Mouse (Mus musculus) cerebellum, adult (tissue): Measurements from ENCODE around the gene Plppr1.

Source experiments
- ATAC-seq: cut with Nextera tagmentation; 2 replicates; pipeline ENCODE4 v1.9.2; 2017; ENCODE audit warnings: mild to moderate bottlenecking, moderate library complexity, mixed read lengths; ENCODE audit not compliant: insufficient number of reproducible peaks, low FRiP score, low TSS enrichment

The Plppr1 gene

DNA sequence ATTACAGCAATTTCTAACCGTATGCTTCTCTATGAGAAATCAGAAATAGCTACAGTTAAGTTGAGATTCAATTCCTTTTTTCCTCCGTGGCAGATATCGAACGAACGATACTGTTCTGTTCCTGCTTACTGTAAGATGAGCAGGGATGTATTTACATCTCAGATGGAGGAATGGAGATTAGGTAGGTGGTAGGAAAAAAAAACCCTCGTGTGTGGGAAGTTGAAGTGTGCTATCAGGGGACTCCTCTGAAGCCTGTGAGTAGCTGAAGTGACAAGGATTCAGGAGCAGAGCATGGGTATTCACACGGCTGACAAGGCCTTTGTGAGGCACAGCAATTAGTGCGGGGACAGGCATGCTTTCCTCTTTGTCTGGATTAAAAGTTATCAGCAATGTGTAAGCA is 49.3 kb downstream of the Plppr1 start:
- no peak for ATAC-seq

DNA sequence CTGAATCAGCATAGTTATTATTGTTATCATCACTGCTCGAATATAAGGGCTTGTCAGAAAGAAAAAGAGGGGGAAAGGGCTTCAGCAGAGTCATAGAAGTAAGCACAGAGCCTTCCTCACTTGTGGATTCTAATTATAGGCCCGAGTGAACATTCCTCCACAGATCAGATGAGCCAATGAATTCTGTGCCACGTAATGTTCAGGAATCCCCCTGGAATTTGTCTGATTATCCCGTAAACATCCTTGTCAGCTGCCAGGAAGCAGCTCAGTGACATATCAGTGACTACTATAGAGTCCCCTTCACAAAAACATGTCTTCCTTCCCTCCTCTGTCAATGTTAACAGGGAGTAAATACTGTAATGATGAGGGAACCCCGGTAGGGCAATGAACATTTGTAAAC is 50.9 kb downstream of the Plppr1 start:
- ATAC-seq = no peak

DNA sequence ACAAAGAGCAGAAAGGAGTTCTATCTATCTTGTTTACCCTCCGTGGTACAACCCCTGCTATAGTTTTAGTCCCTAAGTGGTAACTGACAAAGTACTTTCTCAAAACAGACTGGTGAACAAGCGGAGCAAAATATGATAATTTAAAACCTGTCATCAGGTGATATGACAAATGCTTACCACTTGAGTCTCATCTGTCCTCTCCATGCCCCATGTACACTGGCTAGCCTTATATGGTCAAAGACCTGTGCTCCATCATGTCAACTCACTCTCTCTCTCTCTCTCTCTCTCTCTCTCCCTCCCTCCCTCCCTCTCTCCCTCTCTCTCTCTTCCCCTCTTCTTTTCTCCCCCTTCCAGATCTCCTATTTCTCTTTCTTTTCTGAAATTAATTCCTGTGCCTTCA is 59.8 kb downstream of the Plppr1 start:
- no peak for ATAC-seq

DNA sequence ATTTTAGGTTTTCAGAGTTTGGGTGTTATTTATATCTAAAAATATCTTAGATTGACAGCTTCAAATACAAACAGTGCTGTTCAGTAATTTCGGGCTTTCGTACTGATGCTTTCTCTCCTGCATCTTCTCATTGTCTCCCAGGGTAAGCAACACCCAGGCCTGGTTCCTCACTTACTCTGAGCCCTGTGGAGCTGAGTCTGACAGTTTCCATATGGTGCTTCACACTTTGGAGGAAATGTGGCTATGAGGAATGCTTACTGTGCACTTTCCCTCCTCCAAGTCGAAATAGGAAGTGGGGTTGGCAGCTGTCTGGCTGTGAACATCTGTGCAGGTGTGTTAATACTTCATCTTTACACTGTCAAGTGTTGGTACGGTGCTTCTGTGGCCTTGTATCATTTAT is 85.7 kb downstream of the Plppr1 start:
- no peak for ATAC-seq

DNA sequence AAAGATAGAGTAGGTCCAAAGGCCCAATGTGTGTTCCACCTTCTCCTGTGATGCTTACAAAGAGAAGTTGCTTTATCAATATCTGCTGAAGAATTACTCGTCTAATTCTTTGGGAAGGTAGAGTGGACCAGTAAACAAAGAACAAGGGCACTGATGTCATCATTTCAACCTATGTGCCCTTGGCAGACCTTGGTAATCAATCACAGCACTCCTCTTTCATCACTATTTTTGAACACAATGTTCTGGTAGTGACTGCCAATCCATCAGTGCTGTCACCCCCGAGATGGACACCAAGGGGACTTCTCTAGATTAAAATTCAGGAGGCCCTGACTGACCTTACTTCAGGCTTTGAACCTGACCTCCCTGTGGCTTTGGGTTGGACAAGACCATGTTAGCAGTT is 89.7 kb downstream of the Plppr1 start:
- ATAC-seq = no peak

DNA sequence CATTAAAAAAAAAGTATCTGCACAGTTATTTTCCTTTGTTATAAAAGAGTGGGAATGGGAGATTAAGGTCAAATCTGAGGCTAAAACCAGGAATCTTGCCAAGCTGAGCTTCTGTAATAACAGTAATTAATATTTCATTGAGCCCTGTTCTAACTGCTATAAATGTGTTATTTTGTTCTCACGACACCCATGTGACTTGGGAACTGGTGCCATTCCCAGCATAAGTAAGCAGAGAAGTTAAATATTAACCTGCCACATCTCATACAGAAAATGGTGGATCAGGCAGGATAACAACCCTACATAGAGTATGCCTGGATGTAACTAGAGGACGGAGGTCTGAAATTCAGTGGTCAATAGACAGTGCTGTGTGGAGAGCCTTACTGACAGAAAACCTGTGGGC is 90.2 kb downstream of the Plppr1 start:
- no peak for ATAC-seq

DNA sequence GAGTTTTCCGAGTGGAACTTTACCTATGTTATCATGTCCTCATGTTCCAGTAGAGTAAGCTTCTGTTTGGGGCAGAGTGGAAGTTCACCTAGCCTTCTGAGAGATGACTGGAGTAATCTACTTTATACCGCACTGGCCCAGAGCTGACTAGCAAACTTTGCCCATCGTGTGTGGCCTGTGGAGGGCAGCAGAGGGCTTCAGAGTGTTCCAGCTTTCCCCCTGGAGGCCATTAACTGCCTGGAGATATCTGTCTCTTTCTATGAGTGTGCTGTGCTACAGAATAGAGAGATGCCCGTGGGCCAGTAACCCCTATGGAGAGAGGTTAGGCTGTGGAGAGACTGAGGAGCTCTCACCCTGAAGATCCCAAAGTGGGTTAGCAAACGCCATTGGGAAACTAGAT is 94.8 kb downstream of the Plppr1 start:
- ATAC-seq = no peak

DNA sequence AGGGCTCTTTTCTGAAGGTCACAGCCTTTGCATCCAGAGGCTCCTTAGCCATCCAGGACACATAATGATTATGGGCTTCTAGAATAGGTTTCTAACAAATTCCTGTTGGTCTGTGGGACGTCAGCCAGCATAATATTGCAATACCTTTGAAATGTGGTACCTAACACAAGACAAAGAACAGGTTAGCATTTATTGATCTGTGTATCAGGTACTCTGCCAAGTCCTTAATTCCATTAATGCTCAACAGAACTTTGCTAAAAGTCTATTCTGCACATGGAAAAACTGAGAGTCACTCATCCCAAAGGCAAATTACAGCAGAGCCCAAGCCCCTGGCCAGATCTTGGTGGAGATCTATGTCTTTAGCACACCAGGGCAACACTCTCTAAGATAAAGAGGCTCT is 97.7 kb downstream of the Plppr1 start:
- ATAC-seq = no peak

DNA sequence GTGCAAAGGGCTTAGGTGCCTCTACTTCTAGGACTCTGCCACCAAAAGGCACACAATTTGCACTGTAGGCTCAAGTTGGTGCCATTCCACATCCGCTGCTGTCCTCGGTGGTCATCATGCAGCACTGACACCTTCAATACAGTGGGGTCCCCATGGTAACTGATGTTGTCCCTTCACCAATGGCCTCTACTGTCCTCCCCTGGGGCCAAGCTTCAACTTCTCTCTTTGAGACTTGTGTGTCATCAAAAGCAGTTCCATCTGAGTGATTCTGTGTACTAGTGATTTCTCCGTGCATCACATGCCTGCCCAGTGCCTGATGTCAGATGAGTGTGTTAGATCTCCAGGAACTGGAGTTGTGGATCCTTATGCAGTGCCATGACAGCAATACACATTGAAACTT is 104.2 kb downstream of the Plppr1 start:
- no peak for ATAC-seq

DNA sequence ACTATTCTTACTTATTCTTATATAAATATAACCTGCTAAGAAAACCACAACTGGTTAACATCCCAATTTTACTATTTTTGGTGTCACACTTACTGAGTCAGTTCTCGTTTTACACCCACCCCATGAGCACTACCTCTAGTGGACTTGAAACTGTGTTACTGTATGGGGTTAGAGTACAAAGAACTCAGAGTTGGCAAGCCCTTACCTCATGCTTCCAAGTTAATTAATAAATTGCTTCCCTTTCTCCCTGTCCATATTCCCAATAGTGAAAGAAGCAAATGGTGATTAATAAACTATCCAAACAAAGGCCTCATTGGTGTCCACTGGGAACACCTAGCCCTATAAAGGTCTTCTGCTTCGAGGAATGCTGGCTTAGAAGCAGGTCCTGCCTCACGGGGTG is 107.3 kb downstream of the Plppr1 start:
- ATAC-seq = no peak

DNA sequence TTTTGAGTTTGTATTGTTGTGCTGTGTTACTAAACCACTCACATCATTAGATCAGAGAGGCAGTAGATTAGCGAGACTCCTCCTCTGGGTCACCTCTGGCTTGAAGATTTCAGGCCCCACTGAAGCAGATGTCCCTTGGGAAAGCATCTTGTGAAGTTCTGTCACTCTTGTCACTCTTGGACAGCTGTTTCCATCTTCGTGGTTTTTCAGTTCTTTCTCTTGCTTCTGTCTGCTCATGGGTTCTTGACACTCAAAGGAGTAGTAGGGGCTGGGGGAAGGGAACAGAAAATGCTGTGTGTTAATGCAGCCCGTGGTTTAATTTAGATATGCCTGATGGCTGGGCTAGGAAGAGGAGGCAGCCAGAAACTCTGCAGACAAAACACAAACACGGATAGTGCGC is 108.0 kb downstream of the Plppr1 start:
- no peak for ATAC-seq

DNA sequence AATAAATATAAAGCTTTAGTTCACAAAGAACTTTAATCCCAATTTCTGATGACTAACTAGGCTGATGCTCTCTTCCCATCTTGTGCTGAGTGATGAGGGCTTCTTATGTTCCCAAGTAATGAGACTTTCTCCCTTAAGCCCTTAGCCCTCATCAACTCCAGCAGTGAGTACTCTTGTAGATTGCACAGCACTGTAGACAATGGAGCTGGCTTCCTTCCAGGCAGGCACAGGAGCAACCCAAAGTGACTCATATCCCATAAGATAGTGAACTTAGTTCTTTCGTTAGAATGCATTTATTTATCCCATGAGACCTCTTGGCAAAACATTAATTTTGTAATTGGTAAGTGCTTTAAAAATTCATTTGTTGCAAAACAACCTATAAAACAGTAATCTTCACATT is 110.4 kb downstream of the Plppr1 start:
- no peak for ATAC-seq

DNA sequence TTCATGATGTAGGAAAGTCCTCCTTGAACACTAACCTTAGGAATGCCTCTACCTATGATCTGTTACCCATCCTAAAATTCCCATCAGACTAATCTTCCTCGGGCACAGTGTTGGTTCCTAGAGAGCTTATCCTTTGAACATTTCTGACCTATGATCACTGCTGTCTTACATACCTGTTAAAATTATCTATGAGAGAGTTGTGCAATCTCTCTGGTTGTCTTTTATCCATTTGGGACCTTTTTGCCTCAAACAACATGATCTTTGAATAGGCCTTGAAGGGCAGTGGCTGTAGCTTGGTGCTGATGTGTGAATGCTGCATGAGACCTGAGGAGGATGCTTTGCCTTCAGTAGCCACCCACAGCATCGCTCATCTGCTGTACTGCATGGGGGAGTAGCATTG is 119.0 kb downstream of the Plppr1 start:
- no peak for ATAC-seq

DNA sequence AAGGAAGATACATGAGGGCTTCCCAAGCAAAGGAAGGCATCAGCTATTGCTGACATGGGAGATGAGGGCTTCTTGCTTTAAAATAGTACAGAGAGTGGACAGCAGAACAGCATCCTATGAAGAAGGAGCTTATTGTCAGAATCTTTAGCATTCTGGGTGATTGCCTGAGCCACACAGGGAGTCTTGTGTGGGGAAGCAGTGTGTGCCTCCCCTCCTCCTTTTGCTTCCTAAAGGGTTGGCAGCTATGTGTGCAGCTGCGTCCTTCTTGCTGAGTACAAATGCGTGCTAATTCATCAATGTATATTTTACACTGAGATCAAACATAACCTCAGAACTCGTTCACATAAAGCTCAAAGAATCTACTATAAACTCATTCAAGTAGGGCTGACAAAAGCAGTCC is 119.8 kb downstream of the Plppr1 start:
- no peak for ATAC-seq

DNA sequence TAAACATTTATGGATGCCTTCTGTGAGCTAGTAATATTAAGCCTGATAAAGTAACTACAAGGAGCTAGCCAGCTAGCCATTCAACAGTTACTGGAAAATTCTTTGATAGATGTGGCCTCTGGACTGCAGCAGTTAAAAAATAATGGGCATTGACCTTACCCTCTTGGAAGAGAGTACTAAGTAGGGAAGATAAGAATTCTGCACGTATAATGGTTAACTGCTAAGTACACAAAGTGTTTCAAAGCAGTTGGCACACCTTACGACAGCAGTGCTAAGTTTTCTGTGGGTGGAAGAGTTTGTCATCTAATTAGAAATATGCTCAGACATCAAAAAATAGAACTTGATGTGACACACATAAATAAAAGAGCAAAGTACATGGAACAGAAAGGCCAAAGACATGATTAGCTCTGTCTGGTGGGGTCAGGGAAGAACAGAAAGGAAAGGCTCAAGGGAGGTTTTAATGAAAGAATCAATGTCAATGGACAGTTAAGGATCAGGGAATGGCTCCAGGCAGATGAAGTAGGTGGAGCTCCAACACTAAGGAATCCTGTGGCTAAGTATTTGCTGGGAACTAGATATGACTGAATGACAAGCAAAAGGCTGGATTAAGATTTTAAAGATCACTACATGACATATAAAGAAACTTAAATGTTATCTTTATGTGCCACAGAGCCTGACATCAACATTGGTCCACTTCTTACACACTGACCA is 120.6 kb downstream of the Plppr1 start:
- ATAC-seq = no peak

DNA sequence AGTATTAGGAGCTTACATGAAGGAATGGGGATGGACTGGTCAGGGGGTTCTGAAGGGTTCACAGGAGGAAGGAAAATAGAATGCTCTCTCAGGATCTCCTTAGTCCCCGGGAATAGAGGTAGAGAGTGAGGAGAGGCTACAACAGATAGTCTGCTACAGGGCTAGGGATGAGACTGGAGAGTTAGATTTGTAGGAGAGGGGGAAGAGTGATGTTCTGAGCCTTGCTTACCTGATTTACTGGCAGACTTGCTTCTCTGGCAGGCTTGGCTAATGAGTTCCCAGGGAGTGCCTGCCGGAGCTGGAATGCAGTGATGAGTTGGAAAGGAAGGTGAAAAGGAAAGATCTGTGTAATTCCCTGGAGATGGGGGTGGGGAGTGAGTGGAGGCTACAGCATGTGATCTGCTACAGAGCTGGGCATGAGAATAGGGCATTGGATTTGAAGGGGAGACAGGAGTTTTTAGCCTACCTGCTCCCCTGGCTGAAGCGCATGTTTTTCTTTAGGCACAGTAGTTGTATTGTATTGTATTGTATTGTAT is 131.0 kb downstream of the Plppr1 start:
- ATAC-seq = no peak

DNA sequence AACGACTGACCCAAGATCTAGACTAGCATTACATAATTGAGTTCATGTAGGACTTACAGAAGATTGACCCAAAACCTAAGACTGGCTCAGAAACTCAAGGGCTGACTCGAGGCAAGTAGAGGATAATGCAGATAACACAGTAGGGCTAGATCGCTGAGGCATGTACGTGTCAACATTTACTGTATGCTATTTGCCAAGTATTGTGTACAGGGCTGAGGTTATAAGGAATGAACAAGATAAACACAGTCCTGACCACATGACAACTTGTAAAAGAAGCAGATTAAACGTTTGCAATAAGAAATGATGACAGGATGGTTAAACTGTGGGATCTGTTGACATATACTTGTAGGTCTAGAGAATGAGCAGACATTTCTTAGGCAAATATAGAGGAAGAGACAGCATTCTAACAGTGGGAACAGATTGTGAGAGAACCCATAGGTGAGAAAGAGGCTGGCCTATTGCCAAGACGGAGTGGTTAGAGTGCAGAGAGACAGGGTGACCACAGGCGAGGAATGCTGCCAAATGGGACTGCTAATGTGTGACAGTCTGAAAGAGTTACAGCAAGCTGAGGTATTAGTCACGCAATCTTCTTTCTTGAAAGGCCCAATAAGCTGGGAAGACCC is 138.2 kb downstream of the Plppr1 start:
- ATAC-seq = peak; percentile 80

DNA sequence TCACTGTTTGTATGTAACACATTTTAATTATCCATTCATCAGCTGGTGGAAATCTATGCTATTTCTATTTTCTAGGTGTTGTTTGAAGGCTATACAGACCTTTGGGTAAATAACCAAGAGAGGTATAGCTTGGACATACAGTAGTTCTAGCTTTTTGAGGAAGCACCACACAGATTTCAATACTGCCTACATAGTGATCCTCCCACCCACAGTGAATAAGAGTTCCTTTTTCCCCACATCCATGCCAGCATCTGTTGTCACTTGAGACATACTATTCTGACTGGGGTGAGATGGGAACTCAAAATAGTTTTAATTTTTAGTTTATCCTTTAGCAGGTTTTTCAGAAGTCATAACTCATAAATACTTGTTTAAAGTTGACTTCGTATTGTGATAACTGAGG is 151.4 kb downstream of the Plppr1 start:
- no peak for ATAC-seq

DNA sequence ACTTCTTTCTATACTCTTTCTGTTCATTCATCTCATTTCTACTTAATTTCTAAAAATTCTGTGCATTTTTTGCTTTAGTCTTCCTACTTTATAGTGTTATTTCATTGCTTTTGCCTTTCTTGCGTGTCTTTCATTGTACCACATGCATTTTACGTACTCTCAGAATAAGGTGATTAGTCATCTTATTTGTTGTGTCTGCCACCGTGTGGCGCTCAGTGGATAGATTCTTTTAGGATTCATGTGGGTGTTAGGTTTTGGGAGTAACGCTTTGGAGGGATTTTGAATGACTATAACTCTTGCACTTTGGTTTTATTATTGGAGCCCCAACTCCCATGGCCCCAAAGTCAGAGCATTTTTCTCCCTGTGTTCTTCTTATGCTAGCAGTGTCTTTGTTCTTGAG is 152.5 kb downstream of the Plppr1 start:
- no peak for ATAC-seq

DNA sequence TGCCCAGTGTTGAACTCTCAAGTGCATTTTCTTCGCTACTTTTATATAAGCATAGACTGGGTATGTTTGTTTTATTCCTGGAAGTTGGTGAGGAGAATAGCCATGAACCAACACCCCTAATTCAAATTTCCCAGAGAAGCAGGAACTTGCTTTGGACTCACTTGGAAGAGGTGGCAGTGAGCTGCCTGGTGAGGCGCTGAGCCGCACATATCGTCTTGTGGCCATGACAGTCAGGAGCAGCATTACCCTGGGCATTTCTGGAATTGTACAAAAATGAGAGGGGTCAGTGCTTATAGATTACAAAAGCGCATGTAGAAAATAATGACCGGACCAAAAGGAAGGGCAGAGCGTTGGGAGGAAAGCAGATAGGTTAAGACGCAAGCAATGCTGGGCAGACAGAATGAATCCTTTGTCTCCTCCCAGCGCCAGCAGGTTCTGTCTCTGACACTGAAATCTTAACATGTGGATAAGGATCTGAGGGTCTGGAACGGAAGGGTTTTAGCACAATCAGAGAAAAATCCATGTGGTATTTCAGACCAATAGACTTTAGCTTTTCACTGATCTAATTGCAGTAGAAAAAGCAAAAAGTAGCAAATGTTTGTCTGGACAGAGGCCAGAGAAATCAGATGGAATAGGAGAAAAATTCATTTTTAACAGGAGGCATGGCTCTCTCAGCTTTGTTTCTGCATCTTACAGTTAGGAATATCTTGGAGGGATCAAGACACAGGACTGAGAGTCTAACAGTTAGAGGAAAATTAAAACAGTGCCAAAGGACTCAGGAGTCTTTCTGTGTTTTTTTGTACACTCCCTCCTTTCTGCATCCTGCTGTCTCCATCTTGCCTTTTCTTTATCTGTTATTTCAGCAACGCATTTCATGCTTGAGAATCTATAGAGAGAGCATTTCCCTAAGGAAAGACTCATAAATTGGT is 153.8 kb downstream of the Plppr1 start:
- no peak for ATAC-seq

DNA sequence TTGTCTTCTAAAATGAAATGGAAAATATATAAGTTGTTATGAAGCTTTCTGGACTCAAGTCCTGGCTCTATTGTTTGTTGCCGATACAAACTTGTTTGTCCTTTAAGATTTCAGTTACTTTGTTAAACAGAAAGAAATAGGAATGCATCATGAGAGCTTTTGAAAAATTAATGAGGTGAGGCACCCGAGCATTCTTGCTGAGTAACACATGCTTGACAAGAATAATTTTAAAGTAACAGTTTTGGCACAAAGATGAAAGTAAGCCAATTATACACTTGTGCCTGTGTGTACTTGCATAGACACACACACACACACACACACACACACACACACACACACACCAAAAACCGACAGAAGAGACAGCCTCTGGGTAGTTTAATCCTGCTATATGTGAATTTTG is 155.3 kb downstream of the Plppr1 start:
- ATAC-seq = no peak
